Mouse (Mus musculus) lung, embryonic 14.5 days (tissue): ENCODE measurements around the gene Abca7. TPM values are rescaled to one million over a fixed set of nuclear protein-coding genes. Genes with fewer than 3 reads are reported as not detected.
"Not testable (repeated sequence)": the region's sequence is repeated elsewhere in the genome, so short reads cannot be mapped to it uniquely, and the experiment has no call there.

Experiments
- ATAC-seq: fragments of 200-750 bp; cut with Nextera tagmentation; 2 replicates; pipeline ENCODE4 v1.8.0; 2017; ENCODE audit warnings: mild to moderate bottlenecking, moderate TSS enrichment, moderate library complexity; ENCODE audit not compliant: insufficient read depth
- DNase-seq: peaks from one replicate; pipeline ENCODE4 v3.0.0-alpha.2; 2015
- H3K27ac ChIP-seq: fragments of 300-500 bp; sonication (generic); 2 replicates; pipeline ENCODE4 v1.5.1; 2014; ENCODE audit warnings: low read depth, mild to moderate bottlenecking, moderate library complexity
- H3K27me3 ChIP-seq: fragments of 300-500 bp; sonication (generic); 2 replicates; pipeline ENCODE4 v1.6.1; 2014; ENCODE audit warnings: low read length, control low read depth; ENCODE audit not compliant: insufficient read depth
- H3K36me3 ChIP-seq: fragments of 300-500 bp; sonication (generic); 2 replicates; pipeline ENCODE4 v1.6.1; 2014; ENCODE audit warnings: control low read depth; ENCODE audit not compliant: insufficient read depth
- H3K4me1 ChIP-seq: fragments of 300-500 bp; sonication (generic); 2 replicates; pipeline ENCODE4 v1.6.1; 2014; ENCODE audit warnings: antibody characterized with exemption, control low read depth; ENCODE audit not compliant: insufficient read depth
- H3K4me2 ChIP-seq: fragments of 300-500 bp; sonication (generic); 2 replicates; pipeline ENCODE4 v1.6.1; 2014; ENCODE audit warnings: mild to moderate bottlenecking
- H3K4me3 ChIP-seq: fragments of 300-500 bp; sonication (generic); 2 replicates; pipeline ENCODE4 v1.5.1; 2014; ENCODE audit warnings: low read depth, low read length
- H3K9ac ChIP-seq: fragments of 300-500 bp; sonication (generic); 2 replicates; pipeline ENCODE4 v1.6.1; 2014
- H3K9me3 ChIP-seq: fragments of 300-500 bp; sonication (generic); 2 replicates; pipeline ENCODE4 v1.6.1; 2016; ENCODE audit warnings: low read depth, low read length, control low read depth
- CTCF ChIP-seq: IDR thresholded peaks from 2 replicates; pipeline ENCODE4 v1.5.1; 2016; ENCODE audit warnings: antibody characterized with exemption, low read depth
- WGBS: fragments of 180-500 bp; shearing (Covaris S2); extraction: QIAGEN DNeasy Blood & Tissue Kit; methylation state at CpG from one replicate; pipeline ENCODE4 v1.1.7; 2014; 5-methylcytosine and 5-hydroxymethylcytosine counted together
- polyA plus RNA-seq: library from polyadenylated mRNA; unstranded; fragments of >200 nt; fragmentation: Nextera tagmentation; extraction: Ambion mirVana; gene quantifications from 2 replicates; pipeline ENCODE4 v1.2.1, GENCODE M21; 2014

Gene Abca7
- polyA plus RNA-seq, 1 experiment from 2014 or later: 3.5 TPM

DNA sequence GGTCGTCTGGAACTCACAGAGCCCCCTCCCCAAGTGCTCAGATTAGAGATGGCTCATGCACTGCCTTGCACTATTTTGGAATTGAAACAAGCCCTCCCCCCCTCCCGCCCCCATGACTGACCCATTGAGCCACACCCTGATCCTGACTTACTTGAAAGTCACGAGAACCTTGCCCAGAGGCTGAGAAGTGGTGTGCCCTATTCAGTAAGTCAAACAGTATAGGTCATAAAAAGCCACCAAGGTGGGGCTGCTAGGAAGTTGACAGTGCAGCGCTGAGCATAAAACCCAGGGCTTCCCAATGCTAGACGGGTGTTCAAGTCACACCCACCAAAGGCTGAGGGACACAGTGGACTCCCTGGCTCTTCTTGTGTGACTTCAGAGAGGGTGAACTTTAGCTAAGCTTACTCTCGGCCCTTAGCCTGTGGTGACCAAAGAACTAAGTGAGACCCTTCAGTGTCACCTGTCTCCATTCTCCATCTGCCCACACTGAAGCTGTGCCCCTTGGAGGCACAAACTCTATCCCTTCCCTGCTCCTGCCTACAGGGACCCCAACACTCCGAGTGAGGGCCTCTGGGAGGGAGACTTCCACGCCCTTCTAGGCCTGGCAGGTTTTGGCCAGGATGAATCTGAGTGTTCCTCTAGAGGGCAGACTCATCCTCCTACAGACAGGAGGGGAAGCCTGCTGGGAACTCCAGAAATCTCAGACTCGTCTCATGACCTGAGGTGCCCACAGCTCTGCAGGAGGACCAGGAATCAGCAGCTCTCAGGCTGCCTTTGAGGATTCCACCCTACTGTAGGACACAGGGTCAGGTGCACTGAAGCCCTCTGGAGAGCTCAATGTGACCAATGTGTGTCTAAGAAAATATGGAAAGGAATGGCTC, 37.5 kb downstream of the Abca7 start:
- ATAC-seq (peak; percentile 32; the same call in 1 of the 2 replicates), DNase-seq (peak; percentile 77)
- 28% methylated on average over 9 of the region's 9 CpGs for WGBS
- no peak overlapping the region for H3K4me2 ChIP-seq
- peaks cover 24% of the 10 kb centered on the region; the same call in 1 of the 2 replicates for H3K4me1 ChIP-seq
- H3K36me3 ChIP-seq: peaks cover 55% of the 10 kb centered on the region
- H3K4me3 ChIP-seq: no peak overlapping the region
- H3K9ac ChIP-seq: peak overlapping the region; percentile 0; the same call in 1 of the 2 replicates
- peak; percentile 66 for TF ChIP-seq CTCF
- H3K27me3 ChIP-seq: no peaks in the 10 kb centered on the region
- H3K27ac ChIP-seq: peak overlapping the region; percentile 54; the same call in 1 of the 2 replicates
- no peaks in the 10 kb centered on the region for H3K9me3 ChIP-seq

DNA sequence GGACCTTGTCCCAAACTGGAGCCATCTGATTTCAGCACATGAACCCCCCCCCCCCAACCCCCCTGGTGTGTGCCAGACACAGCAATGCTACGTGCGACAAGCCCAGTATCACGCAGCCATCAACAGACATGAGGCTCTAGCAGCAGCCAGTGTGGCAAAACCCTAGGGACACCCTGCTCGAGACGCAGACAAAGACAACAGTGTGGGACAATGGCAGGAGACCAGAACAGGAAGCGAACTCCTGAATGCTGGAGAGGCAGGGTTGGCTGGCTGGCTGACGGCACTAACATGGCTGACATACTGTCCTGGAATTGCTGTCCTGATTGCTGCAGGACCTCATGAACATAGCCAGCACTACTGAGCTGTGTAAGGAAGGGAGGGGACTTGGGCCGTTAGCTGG, 38.9 kb downstream of the Abca7 start:
- H3K36me3 ChIP-seq: peaks cover 48% of the 10 kb centered on the region
- peaks cover 25% of the 10 kb centered on the region; the same call in 1 of the 2 replicates for H3K4me1 ChIP-seq
- no peaks in the 10 kb centered on the region for H3K9me3 ChIP-seq
- H3K4me2 ChIP-seq: no peak overlapping the region
- H3K9ac ChIP-seq: no peak overlapping the region
- H3K4me3 ChIP-seq: no peak overlapping the region
- 80% methylated on average over 8 of the region's 8 CpGs for WGBS
- DNase-seq (no peak), ATAC-seq (no peak)
- no peak overlapping the region for H3K27ac ChIP-seq
- no peak for TF ChIP-seq CTCF
- H3K27me3 ChIP-seq: no peaks in the 10 kb centered on the region

DNA sequence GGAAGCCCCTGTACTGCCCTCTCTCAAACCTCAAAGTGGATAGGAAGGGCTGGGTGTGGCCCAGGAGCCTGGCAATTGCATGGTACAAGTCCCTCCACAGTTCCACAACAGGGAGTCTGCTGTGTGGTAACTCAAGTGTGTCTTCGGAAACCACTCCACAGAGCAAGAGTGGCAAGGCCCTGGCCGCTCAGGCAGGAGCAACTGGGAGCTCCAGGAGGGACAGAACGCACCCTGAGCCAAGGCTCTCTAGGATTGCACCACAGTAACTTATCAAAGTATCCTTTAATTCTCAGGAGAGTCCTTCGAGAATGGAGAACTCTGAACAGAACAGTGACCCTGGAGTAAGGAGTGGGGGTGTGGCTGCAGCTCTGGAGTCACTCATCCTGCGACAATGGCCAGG, 39.4 kb downstream of the Abca7 start:
- Histone ChIP-seq H3K36me3 (peaks cover 48% of the 10 kb centered on the region), H3K4me1 (peaks cover 25% of the 10 kb centered on the region; the same call in 1 of the 2 replicates), H3K9ac (no peak overlapping the region), H3K27ac (no peak overlapping the region), H3K4me3 (no peak overlapping the region), H3K27me3 (no peaks in the 10 kb centered on the region), H3K4me2 (no peak overlapping the region), H3K9me3 (no peaks in the 10 kb centered on the region)
- TF ChIP-seq CTCF: no peak
- WGBS: 87% methylated on average over 5 of the region's 5 CpGs
- DNase-seq (no peak), ATAC-seq (no peak)

GRCm38 (mm10) chr10:80036832-80037231, 40.5 kb downstream of the Abca7 start:
- no peaks in the 10 kb centered on the region for H3K9me3 ChIP-seq
- H3K4me2 ChIP-seq: no peak overlapping the region
- H3K9ac ChIP-seq: no peak overlapping the region
- WGBS: 89% methylated on average over 13 of the region's 13 CpGs
- no peak for DNase-seq
- ATAC-seq: no peak
- no peak overlapping the region for H3K4me3 ChIP-seq
- no peaks in the 10 kb centered on the region for H3K27me3 ChIP-seq
- no peak for TF ChIP-seq CTCF
- peaks cover 41% of the 10 kb centered on the region for H3K36me3 ChIP-seq
- peaks cover 25% of the 10 kb centered on the region; the same call in 1 of the 2 replicates for H3K4me1 ChIP-seq
- H3K27ac ChIP-seq: no peak overlapping the region

- peak; percentile 17; the same call in 1 of the 2 replicates for TF ChIP-seq CTCF
- Histone ChIP-seq H3K4me2 (peak within 1 kb of the TSS; percentile 80), H3K4me1 (peaks cover 10% of the 10 kb centered on the region; the same call in 1 of the 2 replicates), H3K4me3 (peak within 1 kb of the TSS; percentile 66), H3K9me3 (no peaks in the 10 kb centered on the region), H3K9ac (peak within 1 kb of the TSS; percentile 75), H3K27ac (peak within 1 kb of the TSS; percentile 63), H3K36me3 (peaks cover 38% of the 10 kb centered on the region), H3K27me3 (no peaks in the 10 kb centered on the region)
- WGBS: 0% methylated on average over 40 of the region's 40 CpGs
- peak; percentile 99 for DNase-seq
- peak; percentile 99 for ATAC-seq
These were observed 43.3 kb downstream of the Abca7 start, which contains the start of gene Polr2e for GRCm38 (mm10) chr10:80039559-80039979. TSS of gene Polr2e (minus strand) at chr10:80039795.

DNA sequence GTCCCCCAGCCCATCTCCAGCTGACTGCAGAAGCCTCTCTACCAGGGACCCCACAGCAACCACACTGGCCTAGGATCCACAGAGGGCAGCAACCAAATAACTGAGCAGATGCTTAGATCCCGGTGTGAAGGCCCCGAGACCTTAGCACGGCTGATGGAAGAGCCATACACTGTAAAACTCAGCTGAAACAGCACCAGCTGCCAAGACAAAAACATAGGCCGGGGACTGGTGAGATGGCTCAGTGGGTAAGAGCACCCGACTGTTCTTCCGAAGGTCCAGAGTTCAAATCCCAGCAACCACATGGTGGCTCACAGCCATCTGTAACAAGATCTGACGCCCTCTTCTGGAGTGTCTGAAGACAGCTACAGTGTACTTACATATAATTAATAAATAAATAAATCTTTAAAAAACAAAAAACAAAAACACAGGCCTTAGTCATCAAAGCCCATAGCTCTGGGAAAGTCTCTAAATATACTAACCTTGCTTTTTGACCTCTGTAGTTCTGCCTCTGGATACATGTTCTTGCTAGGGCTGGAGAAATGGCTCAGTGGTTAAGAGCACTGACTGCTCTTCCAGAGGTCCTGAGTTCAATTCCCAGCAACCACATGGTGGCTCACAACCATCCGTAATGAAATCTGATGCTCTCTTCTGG, 45.2 kb downstream of the Abca7 start:
- H3K36me3 ChIP-seq: peaks cover 18% of the 10 kb centered on the region
- not testable (repeated sequence) for ATAC-seq, H3K4me2 ChIP-seq, H3K4me3 ChIP-seq, DNase-seq, H3K27me3 ChIP-seq, H3K9ac ChIP-seq, H3K9me3 ChIP-seq, H3K27ac ChIP-seq
- peaks cover 10% of the 10 kb centered on the region; the same call in 1 of the 2 replicates for H3K4me1 ChIP-seq
- 77% methylated on average over 8 of the region's 8 CpGs for WGBS

GRCm38 (mm10) chr10:80044087-80044486, 47.8 kb downstream of the Abca7 start:
- Histone ChIP-seq H3K36me3 (no peaks in the 10 kb centered on the region), H3K4me3 (no peak overlapping the region), H3K27ac (no peak overlapping the region), H3K9me3 (no peaks in the 10 kb centered on the region), H3K4me1 (0 out of 2 replicates have a peak, but pooled peaks cover 3% of the 10 kb centered on the region), H3K27me3 (no peaks in the 10 kb centered on the region), H3K9ac (no peak overlapping the region), H3K4me2 (no peak overlapping the region)
- ATAC-seq: no peak
- no peak for TF ChIP-seq CTCF
- WGBS: 54% methylated on average over 4 of the region's 4 CpGs
- DNase-seq: no peak

GRCm38 (mm10) chr10:80045364-80045763, 49.1 kb downstream of the Abca7 start:
- H3K9ac ChIP-seq, H3K4me2 ChIP-seq, H3K36me3 ChIP-seq, ATAC-seq, H3K4me3 ChIP-seq, DNase-seq, H3K27me3 ChIP-seq, H3K4me1 ChIP-seq, H3K27ac ChIP-seq, H3K9me3 ChIP-seq: not testable (repeated sequence)
- 74% methylated on average over 2 of the region's 4 CpGs for WGBS
